Mouse (Mus musculus): ENCODE results near the gene Trappc4. TPM values are rescaled to one million over a fixed set of nuclear protein-coding genes. Genes with fewer than 3 reads are reported as not detected.
"Not testable (repeated sequence)": the region's sequence is repeated elsewhere in the genome, so short reads cannot be mapped to it uniquely, and the experiment has no call there.

Trappc4 gene
- total RNA-seq, 2 experiments from 2014 or later: 43.2 to 43.5 TPM

DNA sequence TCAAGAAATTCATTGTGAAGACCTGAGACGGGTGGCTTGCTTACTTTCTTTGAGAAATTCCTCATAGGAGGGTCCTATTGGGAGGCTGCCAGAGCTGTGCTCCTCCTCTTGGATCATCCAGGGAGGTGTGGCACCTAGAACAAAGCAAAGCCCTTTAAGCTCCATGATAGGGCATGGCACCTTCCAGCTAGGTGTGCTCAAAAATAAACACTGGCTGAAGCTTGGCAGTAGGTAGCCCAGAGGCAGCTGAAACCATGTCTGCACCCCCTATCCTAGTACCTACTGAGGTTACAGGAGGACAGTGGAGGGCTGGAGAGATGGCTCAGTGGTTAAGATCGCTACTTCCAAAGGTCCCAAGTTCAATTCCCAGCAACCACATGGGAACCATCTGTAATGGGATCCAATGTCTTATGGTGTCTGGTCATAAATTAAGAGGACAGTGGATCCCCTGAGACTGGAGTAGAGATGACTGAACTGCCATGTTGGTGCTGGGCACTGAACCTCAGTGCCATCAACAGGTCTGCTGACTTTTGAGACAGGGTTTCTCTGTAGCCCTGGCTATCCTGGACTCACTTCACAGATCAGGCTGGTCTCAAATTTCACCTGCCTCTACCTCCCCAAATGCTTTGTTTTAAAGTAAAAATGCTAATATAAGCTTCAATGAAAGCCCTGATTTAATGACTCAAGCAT lies 3.4 kb upstream of the Trappc4 start:
- DNase-seq (ENCODE audit: low spot score in 2 of 2): no peak

DNA sequence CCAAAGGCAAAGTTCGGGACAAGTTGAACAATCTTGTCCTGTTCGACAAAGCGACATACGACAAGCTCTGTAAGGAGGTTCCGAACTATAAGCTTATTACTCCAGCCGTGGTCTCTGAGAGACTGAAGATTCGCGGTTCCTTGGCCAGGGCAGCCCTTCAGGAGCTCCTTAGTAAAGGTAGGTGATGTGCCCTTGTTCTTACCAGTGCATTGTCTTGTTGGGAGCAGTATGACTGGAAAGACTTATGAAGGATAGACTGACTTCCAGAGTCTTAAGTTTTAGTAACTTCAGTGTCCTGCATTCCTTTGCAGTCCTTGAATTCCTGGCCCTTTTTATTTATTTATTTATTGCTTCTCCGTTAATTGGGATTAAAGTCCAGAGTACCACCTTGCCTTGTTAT lies 1.3 kb upstream of the Trappc4 start:
- not testable (repeated sequence) for DNase-seq (ENCODE audit: low spot score in 2 of 2)

DNA sequence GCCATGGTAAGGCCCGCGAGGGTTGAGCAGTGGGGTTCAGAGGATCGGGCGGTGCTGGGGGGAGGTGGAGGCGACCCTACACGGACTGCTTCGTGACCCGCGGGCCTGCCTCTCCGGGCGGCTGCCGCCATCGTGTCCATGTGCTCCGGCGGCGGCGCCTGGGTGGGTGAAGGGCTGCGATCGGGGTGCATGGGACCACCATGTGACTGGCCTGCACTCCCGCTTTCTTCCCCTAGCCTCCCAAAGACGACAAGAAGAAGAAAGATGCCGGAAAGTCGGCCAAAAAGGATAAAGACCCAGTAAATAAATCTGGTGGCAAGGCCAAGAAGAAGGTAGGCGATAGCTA lies 325 bp upstream of the Trappc4 start:
- no peak for DNase-seq (ENCODE audit: low spot score in 2 of 2)

DNA sequence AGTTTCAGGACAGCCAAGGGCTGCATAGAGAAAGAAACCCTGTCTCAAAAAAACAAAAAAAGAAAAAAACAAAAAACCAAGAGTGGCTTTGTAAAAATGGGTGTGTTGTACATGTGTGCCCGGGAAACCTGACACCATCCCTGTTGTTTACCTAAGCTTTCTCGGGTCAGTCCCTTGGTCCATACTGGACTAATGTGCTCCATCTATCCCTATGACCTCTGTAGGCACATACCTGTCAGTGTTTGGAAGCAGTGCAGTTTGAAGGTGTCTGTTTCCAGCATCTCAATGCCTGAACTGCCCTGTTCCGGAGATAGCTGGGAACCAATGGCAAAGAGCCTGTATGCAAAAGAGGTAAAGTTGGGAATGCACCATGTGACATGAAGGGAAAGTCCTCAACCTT lies 2.4 kb downstream of the Trappc4 start:
- DNase-seq (ENCODE audit: low spot score in 2 of 2): no peak

DNA sequence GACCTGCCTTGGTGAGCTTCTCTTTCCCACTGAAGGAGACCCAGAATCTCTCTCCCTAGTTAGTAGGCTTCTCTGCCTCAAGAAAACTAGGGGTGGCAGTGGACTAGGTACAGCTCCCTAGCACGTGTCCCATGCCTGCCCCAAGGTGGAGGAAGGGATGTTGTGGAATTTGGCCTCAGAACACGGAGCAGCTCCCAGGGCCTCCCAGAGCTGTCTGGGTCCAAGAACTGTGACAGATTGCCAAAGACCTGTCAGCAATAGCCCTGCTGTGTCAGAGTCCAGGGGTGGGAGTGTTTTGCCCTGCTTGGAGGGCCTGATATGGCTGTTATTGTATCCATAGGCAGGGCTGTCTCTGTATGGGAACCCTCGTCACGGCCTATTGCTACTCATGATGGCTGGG lies 6.3 kb downstream of the Trappc4 start:
- no peak for DNase-seq (ENCODE audit: low spot score in 2 of 2)

DNA sequence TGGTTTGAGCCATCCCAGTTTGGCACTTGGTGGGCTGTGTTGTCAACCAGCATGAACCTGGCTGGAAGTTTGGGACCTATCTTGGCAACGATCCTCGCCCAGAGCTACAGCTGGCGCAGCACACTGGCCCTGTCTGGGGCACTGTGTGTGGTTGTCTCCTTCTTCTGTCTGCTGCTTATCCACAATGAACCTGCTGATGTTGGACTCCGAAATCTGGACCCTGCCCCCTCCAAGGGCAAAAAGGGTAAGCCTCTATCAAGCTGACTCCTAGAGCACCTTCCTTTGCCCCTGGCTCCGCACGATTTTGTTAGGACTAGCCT lies 7.6 kb downstream of the Trappc4 start:
- no peak for DNase-seq (ENCODE audit: low spot score in 2 of 2)

DNA sequence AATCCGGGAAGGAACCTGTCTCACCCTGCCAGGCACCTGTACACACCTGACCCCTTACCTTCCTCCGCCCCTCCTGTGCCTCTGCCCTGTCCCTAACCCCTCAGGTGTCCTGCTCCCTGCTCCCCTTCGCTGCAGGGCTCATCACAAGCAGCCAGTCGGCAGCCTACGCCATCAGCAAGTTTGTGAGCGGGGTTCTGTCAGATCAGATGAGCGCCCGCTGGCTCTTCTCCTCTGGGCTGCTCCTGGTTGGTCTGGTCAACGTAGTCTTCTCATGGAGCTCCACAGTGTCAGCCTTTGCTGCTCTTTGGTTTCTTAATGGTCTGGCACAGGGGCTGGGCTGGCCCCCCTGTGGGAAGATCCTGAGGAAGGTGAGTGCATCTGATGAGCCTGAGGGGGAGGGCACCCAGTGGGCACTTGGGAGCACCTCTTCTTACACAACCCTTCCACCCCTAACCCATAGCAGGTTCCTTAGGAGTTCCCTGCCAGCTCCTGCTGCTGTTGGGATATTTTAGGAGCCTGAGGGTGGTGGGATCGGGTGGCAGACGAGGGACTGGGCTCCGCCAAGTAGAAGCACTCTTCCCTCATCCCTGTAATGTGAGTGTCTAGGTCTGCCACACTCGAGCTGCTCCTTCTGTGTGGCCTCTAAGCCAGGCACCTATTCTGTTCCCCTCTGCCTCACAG lies 8.1 kb downstream of the Trappc4 start:
- DNase-seq (ENCODE audit: low spot score in 2 of 2): no peak

DNA sequence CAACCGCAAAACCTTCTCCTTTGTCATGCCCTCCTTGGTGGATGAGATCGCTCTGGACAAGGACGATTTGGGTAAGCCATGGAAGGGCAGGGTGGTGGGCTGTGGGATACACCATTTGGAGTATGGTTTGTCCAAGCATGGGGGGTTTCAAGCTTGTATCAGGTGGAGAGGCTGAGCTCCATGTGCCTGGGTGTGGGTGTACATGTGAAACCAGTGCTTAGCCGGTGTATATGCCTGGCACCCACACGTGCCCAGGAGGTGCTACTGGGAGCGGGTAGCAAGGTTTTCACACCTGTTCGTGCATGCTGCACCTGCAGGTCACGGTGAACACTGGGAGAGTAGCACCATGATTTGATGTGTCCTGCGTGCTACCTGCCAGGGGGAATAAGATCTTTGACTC lies 8.8 kb downstream of the Trappc4 start:
- DNase-seq (ENCODE audit: low spot score in 2 of 2): no peak

DNA sequence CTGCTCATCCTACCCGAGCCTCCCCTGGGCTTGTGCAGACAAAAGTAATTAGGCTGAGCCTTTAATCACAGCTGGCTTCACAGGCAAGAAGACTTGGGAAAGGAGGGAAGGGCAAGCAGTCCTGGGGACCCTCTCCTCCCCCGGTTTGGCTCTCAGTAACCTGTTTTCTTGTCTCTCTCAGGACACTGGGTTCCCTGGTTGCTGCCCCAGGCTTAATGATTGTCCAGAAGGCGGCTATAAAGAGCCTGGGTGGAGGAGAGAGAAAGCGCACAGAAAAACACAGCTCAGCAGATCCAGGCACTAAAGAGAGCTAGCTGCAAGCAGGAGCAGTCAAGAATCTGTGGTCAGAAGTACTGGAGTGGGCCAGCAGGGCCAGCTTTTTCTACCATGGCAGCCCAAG lies 9.3 kb downstream of the Trappc4 start:
- no peak for DNase-seq (ENCODE audit: low spot score in 2 of 2)

DNA sequence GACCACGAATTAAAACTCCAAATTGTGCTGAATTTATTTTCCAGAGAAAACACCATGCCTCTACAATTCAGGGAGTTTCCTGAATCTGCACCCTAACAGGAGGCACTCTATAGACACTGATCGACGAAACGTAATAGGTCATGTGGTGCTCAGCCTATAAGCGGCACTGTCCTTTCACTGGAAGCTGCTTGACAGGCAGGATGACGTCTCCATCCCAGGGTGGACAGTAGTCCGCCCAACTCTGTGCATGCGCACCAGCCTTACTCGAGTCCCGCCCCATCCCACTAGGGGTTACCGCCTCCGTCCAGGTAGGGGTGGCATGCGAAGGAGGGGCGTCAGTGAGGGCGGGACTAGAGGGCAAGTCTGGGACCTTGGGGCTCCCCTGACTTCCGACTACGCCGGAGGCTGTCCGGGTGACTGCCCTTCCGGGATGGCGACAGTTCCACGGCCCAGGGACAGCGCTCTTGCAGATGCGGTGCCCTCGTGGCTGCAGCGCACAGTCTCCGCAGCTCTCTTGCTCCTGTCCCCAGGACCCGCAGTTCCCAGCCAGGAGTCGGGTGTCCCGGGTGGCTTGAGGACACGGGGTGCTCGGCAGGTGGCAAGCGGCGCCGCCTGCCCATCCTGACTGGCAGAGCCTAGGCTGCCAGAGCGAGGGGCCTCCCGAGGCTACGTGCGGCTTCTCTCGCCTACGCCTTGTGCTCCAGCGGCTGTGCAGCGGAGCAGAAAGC lies 10.6 kb downstream of the Trappc4 start, which contains the start of gene Slc37a4:
Slc37a4 (plus strand) TSS at position 169 of the 728 bp plus-strand sequence.
- peak; percentile 76 to 90 for DNase-seq (ENCODE audit: low spot score in 2 of 2)

DNA sequence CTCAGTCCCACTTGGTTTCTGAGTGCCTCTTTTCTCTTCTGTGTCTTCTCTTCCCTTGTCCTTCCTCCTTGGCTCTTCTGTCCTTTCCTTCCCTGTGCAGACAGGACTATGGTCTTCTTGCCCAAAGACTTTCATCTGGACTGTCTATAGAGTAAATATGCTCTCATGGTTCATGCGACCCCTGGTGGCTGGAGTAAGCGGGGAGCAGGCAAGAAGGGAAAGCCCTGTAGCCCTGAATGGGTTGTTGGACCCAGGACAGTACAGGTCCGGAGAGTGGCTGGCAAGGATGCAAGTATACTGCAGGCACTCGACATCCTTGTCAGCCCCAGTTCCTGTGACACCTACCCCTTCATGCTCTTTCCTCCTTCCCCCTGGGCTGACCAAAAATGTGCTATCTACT lies 15.9 kb downstream of the Trappc4 start:
- DNase-seq (ENCODE audit: low spot score in 2 of 2): peak; percentile 53 to 80

DNA sequence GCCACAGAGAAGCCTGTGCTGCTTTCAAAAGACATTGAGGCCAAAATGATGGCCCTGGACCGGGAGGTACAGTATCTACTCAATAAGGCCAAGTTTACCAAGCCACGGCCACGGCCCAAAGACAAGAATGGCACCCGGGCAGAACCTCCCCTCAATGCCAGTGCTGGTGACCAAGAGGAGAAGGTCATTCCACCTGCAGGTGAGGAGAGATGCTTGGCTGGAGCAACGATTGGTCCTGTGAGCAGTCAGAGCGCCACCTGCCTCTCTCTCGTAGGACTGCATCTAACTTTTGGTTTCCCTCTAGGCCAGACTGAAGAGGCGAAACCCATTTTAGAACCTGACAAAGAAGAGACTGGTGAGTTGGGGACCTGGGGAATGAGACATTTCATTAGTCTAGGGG lies 18.1 kb downstream of the Trappc4 start:
- DNase-seq (ENCODE audit: low spot score in 2 of 2): peak in 1 of 2 experiments; percentile 30

DNA sequence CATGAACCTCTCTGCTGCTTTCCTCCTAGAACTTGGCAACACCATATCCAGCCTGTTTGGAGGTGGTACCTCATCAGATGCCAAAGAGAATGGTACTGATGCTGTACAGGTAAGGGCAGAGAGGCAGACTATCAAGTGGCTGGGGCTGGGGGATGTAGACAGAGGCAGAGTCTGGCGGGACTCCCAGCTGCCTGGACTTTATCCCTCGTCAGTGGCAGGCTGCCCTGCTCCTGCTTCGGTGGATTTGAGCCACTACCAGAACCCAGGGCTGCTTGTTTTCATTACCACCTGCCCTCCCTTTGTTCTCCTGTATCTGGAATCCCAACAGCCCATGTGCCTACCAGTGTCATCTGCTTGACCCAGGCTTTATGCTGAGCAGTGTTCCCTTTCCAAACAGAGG lies 20.2 kb downstream of the Trappc4 start:
- DNase-seq (ENCODE audit: low spot score in 2 of 2): no peak

DNA sequence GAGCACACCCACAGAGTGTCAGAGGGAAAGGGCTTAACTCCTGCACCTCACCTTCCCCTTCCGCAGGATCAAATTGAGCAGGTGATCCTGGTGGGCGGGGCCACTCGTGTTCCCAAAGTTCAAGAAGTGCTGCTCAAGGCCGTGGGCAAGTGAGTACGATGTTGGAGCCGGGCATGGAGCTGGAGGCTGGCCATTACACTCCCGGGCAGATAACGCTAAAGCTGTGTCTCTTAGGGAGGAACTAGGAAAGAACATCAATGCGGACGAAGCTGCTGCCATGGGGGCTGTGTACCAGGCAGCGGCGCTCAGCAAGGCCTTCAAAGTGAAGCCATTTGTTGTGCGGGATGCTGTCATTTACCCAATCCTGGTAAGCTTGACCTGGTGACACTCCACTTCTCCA lies 22.8 kb downstream of the Trappc4 start:
- no peak for DNase-seq (ENCODE audit: low spot score in 2 of 2)

DNA sequence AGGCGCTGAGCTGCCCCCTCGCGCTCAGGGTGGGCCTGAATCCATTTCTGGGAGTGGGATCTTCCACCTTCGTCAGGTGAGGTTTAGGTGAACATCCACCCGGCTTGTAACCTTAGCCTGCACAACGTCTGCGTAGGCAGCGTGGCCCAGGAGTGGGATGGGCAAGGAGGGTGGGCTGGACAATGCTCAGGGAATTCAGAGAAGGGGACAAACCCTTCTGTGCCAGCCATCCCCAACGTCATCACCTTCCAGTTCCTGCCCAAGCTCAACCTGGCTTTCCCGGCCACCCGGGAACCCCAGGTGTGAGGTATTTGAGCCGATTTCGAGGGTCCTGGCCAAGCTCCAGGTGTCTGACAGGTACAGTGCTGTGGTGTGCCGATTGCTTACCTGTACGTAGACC lies 27.5 kb downstream of the Trappc4 start:
- DNase-seq (ENCODE audit: low spot score in 2 of 2): no peak

DNA sequence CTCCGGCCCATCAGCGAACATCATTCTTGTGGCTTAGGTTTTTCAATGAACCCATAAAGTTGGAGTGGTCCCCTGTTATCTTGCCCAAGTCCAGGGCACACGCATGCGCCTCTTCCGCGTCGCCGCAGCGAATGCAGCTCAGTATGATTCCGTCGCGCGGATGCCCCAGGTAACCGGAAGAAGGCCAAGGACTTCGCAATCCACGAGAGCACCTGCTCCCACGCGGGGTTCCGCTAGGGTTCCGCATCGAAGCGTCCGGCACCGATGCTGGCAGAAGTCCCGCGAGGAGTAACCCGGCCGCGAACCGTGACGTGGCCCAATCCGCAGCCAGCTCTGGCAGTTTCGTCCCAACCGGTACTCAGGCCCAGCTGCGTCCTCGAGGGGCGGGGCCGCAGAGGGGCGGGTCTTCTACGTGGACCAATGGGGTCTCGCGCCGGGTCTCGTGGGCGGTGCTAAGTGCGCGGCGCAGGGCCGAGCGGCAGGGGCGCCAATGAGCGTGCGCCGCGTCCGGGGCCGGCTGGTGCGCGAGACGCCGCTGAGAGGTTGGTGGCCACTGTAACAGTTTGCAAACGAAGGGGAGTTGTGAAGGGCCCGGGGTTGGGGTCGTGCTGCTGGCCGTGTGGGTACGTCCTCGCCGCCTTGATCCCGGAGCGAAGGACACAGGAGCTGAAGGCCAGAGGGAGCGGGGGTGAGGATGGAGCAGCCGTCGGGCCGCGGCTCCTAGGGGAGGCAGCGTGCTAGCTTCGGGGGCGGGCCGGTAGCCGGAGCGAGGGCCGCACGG lies 28.2 kb downstream of the Trappc4 start, which contains the start of gene Hyou1:
Hyou1 (plus strand) TSS at position 437 of the 781 bp plus-strand sequence.
- DNase-seq (ENCODE audit: low spot score in 2 of 2): peak; percentile 98 to 99

DNA sequence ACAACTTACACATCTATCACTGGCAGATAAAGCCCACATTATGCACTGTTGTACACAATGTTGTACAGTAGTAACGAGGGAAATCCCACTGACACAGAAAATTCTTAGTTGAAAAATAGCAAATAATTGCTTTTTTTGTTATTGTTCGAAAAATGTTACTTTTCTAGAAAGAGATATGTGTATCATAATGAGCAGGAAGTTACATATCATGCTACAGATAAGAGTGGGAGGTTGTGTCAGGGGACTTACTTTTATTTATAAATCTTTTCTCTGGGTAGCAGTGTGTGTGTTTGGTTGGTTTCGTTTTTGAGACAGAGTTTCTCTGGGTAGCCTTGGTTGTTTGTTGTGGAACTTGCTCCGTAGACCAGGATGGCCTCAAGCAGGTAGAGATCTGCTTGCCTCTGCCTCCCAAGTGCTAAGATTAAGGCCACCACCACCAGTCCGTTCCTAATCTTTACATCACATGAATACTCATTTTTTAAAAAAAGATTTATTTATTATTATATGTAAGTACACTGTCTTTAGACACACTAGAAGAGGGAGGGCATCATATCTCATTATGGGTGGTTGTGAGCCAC lies 29.2 kb downstream of the Trappc4 start:
- no peak for DNase-seq (ENCODE audit: low spot score in 2 of 2)

DNA sequence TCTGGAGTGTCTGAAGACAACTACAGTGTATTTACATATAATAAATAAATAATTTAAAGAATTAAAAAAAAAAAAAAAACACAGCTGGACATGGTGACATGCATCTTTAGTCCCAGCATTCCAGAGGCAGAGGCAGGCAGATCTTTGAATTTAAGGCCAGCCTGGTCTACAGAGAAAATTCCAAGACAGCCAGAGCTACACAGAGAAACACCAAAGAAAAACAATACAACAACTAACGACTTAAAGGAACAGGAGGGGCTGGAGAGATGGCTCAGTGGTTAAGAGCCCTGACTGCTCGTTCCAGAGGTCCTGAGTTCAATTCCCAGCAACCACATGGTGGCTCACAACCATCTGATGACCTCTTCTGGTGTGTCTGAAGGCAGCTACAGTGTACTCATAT lies 30.1 kb downstream of the Trappc4 start:
- not testable (repeated sequence) for DNase-seq (ENCODE audit: low spot score in 2 of 2)

DNA sequence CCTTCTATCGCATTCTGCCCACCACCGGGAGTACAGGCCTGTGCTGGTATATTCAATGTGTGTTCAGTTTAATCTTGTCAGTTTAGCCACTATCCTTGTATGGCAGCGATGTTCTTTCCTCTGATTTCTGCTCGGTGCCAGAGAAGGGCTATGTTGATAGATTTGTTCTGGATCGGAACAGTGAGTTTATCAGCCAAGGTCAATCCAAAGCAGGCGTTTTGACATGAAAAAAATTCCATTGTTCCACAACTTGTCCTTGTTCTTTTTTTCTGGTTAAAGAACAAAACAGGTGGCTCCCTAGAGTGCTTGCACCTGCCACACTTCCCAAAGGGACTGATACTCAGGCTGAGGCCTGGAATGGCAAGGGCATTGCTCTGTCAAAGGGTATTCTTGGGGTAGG lies 31.3 kb downstream of the Trappc4 start:
- no peak for DNase-seq (ENCODE audit: low spot score in 2 of 2)

DNA sequence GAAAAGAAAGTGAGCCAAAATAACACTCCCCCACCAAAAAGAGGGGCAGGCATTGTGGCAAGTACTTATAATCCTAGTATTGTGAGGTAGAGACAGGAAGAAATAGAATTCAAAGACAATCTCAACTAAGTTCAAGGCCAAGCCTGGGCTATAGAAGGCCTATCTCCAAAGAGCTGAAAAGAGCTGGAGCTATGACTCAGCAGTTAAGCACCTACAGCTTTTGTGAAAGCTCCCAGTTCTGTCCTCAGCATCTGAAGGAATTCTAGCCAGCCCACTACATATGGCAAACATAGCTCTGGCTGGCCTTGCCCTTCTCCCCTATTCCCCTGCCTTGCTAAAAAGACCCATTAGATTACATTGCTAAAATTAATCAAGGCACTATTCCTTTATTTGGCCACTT lies 34.0 kb downstream of the Trappc4 start:
- DNase-seq (ENCODE audit: low spot score in 2 of 2): no peak

DNA sequence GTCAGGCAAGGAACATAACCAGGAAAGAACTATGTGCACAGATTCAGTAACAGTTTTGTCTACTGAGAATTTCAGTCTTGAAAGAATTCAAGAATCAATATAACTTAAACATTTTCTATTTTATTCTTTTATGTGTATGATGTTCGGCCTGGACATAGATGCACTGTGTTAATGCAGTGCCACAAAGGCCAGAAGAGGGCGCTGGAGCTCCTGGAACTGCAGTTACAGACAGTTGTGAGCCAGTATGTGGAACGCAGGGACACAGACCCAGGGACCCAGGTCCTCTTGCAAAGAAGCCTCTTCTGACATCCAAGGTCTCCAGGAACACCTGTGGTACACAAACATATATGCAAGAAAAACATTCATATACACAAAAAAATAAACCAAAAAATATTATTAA lies 42.9 kb downstream of the Trappc4 start:
- DNase-seq (ENCODE audit: low spot score in 2 of 2): no peak

All from gastrocnemius, postnatal 4 days (tissue).